Comparison of ENCODE assay signal across 8 mouse cellular contexts in the genomic region with DNA sequence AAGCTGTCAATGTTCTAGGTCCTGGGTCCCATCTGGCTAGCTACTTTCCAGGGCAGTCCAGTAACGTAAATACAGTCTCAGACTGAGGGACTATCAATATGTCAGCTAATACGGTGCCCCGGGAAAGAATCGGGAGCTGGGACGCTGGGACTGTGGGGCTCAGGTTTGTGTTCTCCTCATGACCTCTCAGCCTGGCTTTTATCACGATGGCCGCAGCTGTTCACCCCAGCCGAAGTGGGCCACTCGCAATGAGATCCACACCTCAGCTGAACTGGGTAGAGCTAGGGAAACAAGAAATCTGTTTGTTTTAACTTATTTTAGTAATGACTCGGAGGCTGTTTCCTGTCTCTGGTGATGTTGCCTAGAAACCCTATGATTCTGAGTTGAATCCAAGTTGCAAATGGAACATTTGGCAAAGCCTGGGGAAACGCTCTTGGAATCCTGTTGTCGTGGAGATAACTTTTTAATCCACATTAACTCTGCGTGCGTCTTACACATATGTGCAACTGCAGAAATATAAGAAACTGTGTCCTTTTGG.
DNase-seq lines count a peak whose midpoint lies in the region; ATAC-seq lines count a peak whose summit lies in the region.

No protein-coding gene starts in this region.

- 85% methylated on average over 14 of the region's 14 CpGs for WGBS in forebrain, embryonic 12.5 days
- 91% methylated on average over 14 of the region's 14 CpGs for WGBS in forebrain, embryonic 10.5 days

- ATAC-seq in forebrain, embryonic 12.5 days (ENCODE audit: low FRiP score): no peak

- 0 out of 2 replicates have a peak overlapping the region, but pooled peaks have one; percentile 19 for H3K27ac ChIP-seq in forebrain, embryonic 12.5 days
- H3K27ac ChIP-seq in forebrain, embryonic 10.5 days: no peak overlapping the region

- H3K4me2 ChIP-seq in forebrain, embryonic 12.5 days: no peak overlapping the region

- H3K9ac ChIP-seq in forebrain, embryonic 12.5 days: no peak overlapping the region

- intact Hi-C loops in left cerebral cortex, postnatal 36 days (cut with DNase I): no loop called here

- no peaks in the 10 kb centered on the region for H3K9me3 ChIP-seq in forebrain, embryonic 12.5 days
- no peaks in the 10 kb centered on the region for H3K9me3 ChIP-seq in forebrain, embryonic 10.5 days

- H3K27me3 ChIP-seq in forebrain, embryonic 12.5 days: no peaks in the 10 kb centered on the region
- H3K27me3 ChIP-seq in forebrain, embryonic 10.5 days (ENCODE audit: poor library complexity, severe bottlenecking): no peaks in the 10 kb centered on the region

- H3K4me3 ChIP-seq in forebrain, embryonic 12.5 days (replicated peaks): no peak overlapping the region
- H3K4me3 ChIP-seq in forebrain, embryonic 10.5 days: no peak overlapping the region

- DNase-seq in forebrain, embryonic 10.5 days (ENCODE audit: extremely low spot score, low spot score): no peak
- peak; percentile 10 to 25 for DNase-seq in cerebellum, adult 18-20 months
- DNase-seq in gastrocnemius, postnatal 10 days: peak; percentile 22
- peak; percentile 28 for DNase-seq in kidney, adult 18-20 months
- DNase-seq in left cerebral cortex, postnatal 36 days (ENCODE audit: low spot score in 2 of 2): peak; percentile 37 to 44
- peak; percentile 88 for DNase-seq in telencephalon, adult 2 months (ENCODE audit: low read depth, low spot score)
- DNase-seq in spleen, postnatal 36 days (ENCODE audit: low spot score in 2 of 2): no peak

- H3K36me3 ChIP-seq in forebrain, embryonic 12.5 days (replicated peaks): no peaks in the 10 kb centered on the region
- H3K36me3 ChIP-seq in forebrain, embryonic 10.5 days (replicated peaks): no peaks in the 10 kb centered on the region

- H3K4me1 ChIP-seq in forebrain, embryonic 12.5 days: 0 out of 2 replicates have a peak, but pooled peaks cover 3% of the 10 kb centered on the region
- H3K4me1 ChIP-seq in forebrain, embryonic 10.5 days: peaks cover 9% of the 10 kb centered on the region; the same call in 1 of the 2 replicates

Comparison
In these comparisons a context has a peak if more than half of its experiments do, and no peak if none do; other contexts are left out.
1. DNase-seq: peak in cerebellum, adult 18-20 months (2 of 2), gastrocnemius, postnatal 10 days (single experiment), kidney, adult 18-20 months (single experiment), left cerebral cortex, postnatal 36 days (2 of 2) and telencephalon, adult 2 months (single experiment); none in forebrain, embryonic 10.5 days (single experiment) and spleen, postnatal 36 days (0 of 2).